Mouse (Mus musculus) E14TG2a.4 (cell line): ENCODE data around the gene Il21r.

ENCODE experiments used
- H3K27me3 ChIP-seq: 2 replicates; pipeline ENCODE4 v1.6.1; 2014; ENCODE audit warnings: low read length, control low read depth; ENCODE audit not compliant: insufficient read depth
- H3K36me3 ChIP-seq: 2 replicates; pipeline ENCODE4 v1.6.1; 2014; ENCODE audit warnings: low read length, control low read depth; ENCODE audit not compliant: insufficient read depth
- H3K4me1 ChIP-seq: replicated peaks from 2 replicates; pipeline ENCODE4 v1.6.1; 2014; ENCODE audit warnings: low read depth, low read length, control low read depth
- H3K4me3 ChIP-seq: replicated peaks from 2 replicates; pipeline ENCODE4 v1.5.1; 2014; ENCODE audit warnings: mild to moderate bottlenecking, low read length
- H3K9me3 ChIP-seq: 2 replicates; pipeline ENCODE4 v1.6.1; 2014; ENCODE audit warnings: low read length, control low read depth
- CTCF ChIP-seq: conservative IDR thresholded peaks from 2 replicates; pipeline ENCODE4 v1.5.1; 2014; ENCODE audit warnings: low read length
- NANOG ChIP-seq: IDR thresholded peaks from 2 replicates; pipeline ENCODE4 v1.6.1; 2014; ENCODE audit warnings: borderline replicate concordance, low read length, mixed read lengths
- POU5F1 ChIP-seq: IDR thresholded peaks from 2 replicates; pipeline ENCODE4 v1.6.1; 2014; ENCODE audit warnings: low read length, borderline replicate concordance

The Il21r gene

GRCm38 (mm10) chr7:125588721-125589120 is 14.5 kb upstream of the Il21r start:
- H3K9me3 ChIP-seq = peaks cover 4% of the 10 kb centered on the region; the same call in 1 of the 2 replicates
- H3K4me1 ChIP-seq = no peaks in the 10 kb centered on the region
- no peak overlapping the region for H3K4me3 ChIP-seq
- no peak for TF ChIP-seq NANOG
- no peaks in the 10 kb centered on the region for H3K27me3 ChIP-seq
- H3K36me3 ChIP-seq = no peaks in the 10 kb centered on the region

DNA sequence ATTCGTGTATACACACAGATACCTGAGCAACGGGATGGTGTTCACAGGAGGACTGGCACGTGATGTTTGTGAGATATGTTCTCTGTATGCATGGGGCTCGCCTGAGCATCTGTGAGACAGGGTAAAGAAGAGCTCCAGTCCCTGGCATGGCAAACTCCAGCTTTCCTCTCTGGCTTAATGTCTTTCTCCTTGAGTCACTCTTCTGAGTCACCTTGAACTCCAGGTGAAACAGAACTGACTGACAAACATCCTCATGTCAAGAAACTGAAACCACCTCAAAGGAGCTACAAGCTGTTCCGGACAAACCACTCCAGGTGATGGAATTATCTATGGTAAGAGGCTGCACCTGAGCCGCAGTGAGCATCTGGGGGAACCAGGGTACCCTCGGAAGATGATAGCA is 13.3 kb upstream of the Il21r start:
- Histone ChIP-seq H3K27me3 (no peaks in the 10 kb centered on the region), H3K36me3 (no peaks in the 10 kb centered on the region), H3K9me3 (peaks cover 4% of the 10 kb centered on the region; the same call in 1 of the 2 replicates), H3K4me1 (no peaks in the 10 kb centered on the region), H3K4me3 (no peak overlapping the region)
- no peak for TF ChIP-seq POU5F1
- TF ChIP-seq CTCF = no peak
- TF ChIP-seq NANOG = no peak

DNA sequence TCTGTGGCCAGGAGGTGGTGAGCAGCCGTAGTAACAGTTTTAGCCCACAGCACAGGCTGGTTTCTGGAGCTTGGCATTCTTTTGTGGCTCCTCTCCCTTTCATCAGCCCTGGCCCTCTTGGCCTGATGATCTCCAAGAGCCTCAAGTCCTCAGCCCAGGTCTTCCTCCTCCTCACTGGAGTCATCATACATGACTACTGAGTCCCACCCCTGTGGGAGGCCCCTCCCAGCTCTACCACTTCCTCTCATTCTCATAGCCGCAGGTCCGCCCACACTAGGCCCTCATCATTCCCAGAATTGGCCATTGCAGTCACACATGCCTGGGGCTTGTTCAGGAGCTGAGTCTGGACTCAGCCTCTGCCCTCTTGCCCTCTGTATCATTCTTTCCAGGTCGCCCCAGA is 9.4 kb upstream of the Il21r start:
- H3K27me3 ChIP-seq = no peaks in the 10 kb centered on the region
- no peaks in the 10 kb centered on the region for H3K9me3 ChIP-seq
- no peaks in the 10 kb centered on the region for H3K36me3 ChIP-seq
- H3K4me3 ChIP-seq = no peak overlapping the region
- no peaks in the 10 kb centered on the region for H3K4me1 ChIP-seq
- no peak for TF ChIP-seq CTCF
- TF ChIP-seq NANOG = no peak
- no peak for TF ChIP-seq POU5F1

DNA sequence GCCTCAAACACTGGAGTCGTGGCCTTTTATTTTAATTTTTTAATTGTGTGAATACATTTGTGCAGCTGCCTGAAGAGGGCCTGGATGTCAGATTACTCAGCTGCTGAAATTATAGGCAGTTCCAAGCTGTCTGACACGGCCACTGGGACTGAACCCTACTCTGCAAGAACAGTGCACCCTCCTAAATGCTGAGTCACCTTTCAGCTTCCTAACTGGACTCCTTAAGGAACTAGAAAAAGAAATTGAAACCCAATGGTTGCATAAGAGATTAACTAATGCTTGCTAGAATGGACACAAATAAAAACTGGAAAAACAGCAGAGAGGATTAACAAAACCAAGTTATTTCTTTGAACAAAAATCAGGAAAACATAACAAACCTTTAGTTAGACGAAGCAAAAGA is 6.8 kb upstream of the Il21r start:
- Histone ChIP-seq H3K9me3 (no peaks in the 10 kb centered on the region), H3K27me3 (peaks cover 7% of the 10 kb centered on the region; the same call in 1 of the 2 replicates), H3K4me3 (no peak overlapping the region), H3K36me3 (no peaks in the 10 kb centered on the region), H3K4me1 (no peaks in the 10 kb centered on the region)
- TF ChIP-seq NANOG (no peak), CTCF (no peak), POU5F1 (no peak)

- H3K27me3 ChIP-seq = peaks cover 14% of the 10 kb centered on the region
- no peaks in the 10 kb centered on the region for H3K9me3 ChIP-seq
- no peak for TF ChIP-seq NANOG
- TF ChIP-seq POU5F1 = no peak
- no peak for TF ChIP-seq CTCF
- H3K4me3 ChIP-seq = no peak overlapping the region
- H3K36me3 ChIP-seq = no peaks in the 10 kb centered on the region
- H3K4me1 ChIP-seq = no peaks in the 10 kb centered on the region
Measured at GRCm38 (mm10) chr7:125597083-125597482, 6.1 kb upstream of the Il21r start.

GRCm38 (mm10) chr7:125597516-125598347 is 5.5 kb upstream of the Il21r start:
- peaks cover 16% of the 10 kb centered on the region for H3K27me3 ChIP-seq
- no peaks in the 10 kb centered on the region for H3K36me3 ChIP-seq
- no peak for TF ChIP-seq CTCF
- no peak for TF ChIP-seq POU5F1
- no peak for TF ChIP-seq NANOG
- no peaks in the 10 kb centered on the region for H3K4me1 ChIP-seq
- H3K4me3 ChIP-seq = no peak overlapping the region
- no peaks in the 10 kb centered on the region for H3K9me3 ChIP-seq

GRCm38 (mm10) chr7:125599373-125599973 is 3.8 kb upstream of the Il21r start:
- TF ChIP-seq POU5F1 (no peak), CTCF (no peak), NANOG (no peak)
- peaks cover 16% of the 10 kb centered on the region for H3K27me3 ChIP-seq

DNA sequence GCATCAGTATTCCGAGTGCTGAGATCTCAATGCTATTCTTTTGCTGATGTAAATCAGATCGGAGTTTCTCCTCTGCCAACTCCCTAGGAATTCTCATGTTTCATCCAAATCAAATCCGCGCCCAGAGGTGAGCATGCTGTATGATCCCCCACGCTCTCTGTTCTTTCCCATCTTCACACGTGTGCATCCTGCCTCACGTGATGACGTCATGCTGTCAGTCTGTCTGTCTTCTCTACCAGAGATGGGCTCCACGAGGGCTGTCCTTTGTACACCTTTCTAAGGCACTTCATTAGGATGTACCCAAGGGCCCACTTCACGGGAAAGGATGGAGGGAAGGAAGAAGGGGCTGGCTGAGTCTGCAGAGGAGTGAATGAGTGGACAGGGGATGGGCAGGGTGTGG is 3.1 kb upstream of the Il21r start:
- TF ChIP-seq CTCF (no peak), POU5F1 (no peak), NANOG (no peak)
- H3K36me3 ChIP-seq = no peaks in the 10 kb centered on the region
- peaks cover 7% of the 10 kb centered on the region; the same call in 1 of the 2 replicates for H3K9me3 ChIP-seq
- H3K27me3 ChIP-seq = peaks cover 21% of the 10 kb centered on the region
- H3K4me3 ChIP-seq = no peak overlapping the region
- H3K4me1 ChIP-seq = no peaks in the 10 kb centered on the region

More at GRCm38 (mm10) chr7:125599373-125599973, 3.8 kb upstream of the Il21r start:
- no peaks in the 10 kb centered on the region for H3K36me3 ChIP-seq
- peaks cover 7% of the 10 kb centered on the region; the same call in 1 of the 2 replicates for H3K9me3 ChIP-seq
- H3K4me3 ChIP-seq = no peak overlapping the region
- H3K4me1 ChIP-seq = no peaks in the 10 kb centered on the region
